Mouse (Mus musculus): Measurements from ENCODE around the gene Rbm47. TPM values are rescaled to one million over a fixed set of nuclear protein-coding genes. Genes with fewer than 3 reads are reported as not detected.

The Rbm47 gene
- polyA plus RNA-seq, 1 experiment = 12.7 TPM

- Histone ChIP-seq H3K27me3 (ENCODE audit: control insufficient read depth, insufficient read depth, low read length) (peaks cover 12% of the 10 kb centered on the region), H3K4me3 (ENCODE audit: control insufficient read depth, insufficient read depth, low read length) (peak overlapping the region; percentile 33), H3K27ac (ENCODE audit: control insufficient read depth, insufficient read depth, low read length) (peak overlapping the region; percentile 12; the same call in 1 of the 2 replicates), H3K4me1 (replicated peaks; ENCODE audit: control insufficient read depth, insufficient read depth, low read length) (peaks cover 25% of the 10 kb centered on the region), H3K36me3 (ENCODE audit: control insufficient read depth, insufficient read depth, low read length) (no peaks in the 10 kb centered on the region)
- TF ChIP-seq CTCF (IDR thresholded peaks at IDR 0.05; ENCODE audit: borderline replicate concordance, control insufficient read depth, extremely low read depth, insufficient read depth, low read length, poor library complexity) = no peak
- no peak for TF ChIP-seq POLR2A (IDR thresholded peaks at IDR 0.05; ENCODE audit: control insufficient read depth, extremely low read depth, insufficient read depth, low read length, poor library complexity)
- peak; percentile 11 for DNase-seq
- under 1% methylated on average over 43 of the region's 43 CpGs for WGBS
These were observed 22.1 kb downstream of the Rbm47 start for GRCm38 (mm10) chr5:66150706-66151300.

GRCm38 (mm10) chr5:66150106-66150705, 22.7 kb downstream of the Rbm47 start:
- peaks cover 12% of the 10 kb centered on the region for H3K27me3 ChIP-seq (ENCODE audit: control insufficient read depth, insufficient read depth, low read length)
- peaks cover 25% of the 10 kb centered on the region for H3K4me1 ChIP-seq (replicated peaks; ENCODE audit: control insufficient read depth, insufficient read depth, low read length)
- no peak for DNase-seq
- H3K27ac ChIP-seq (ENCODE audit: control insufficient read depth, insufficient read depth, low read length) = no peak overlapping the region
- peak overlapping the region; percentile 33; the same call in 1 of the 2 replicates for H3K4me3 ChIP-seq (ENCODE audit: control insufficient read depth, insufficient read depth, low read length)
- WGBS = 6% methylated on average over 18 of the region's 18 CpGs
- no peaks in the 10 kb centered on the region for H3K36me3 ChIP-seq (ENCODE audit: control insufficient read depth, insufficient read depth, low read length)
- no peak for TF ChIP-seq POLR2A (IDR thresholded peaks at IDR 0.05; ENCODE audit: control insufficient read depth, extremely low read depth, insufficient read depth, low read length, poor library complexity)

GRCm38 (mm10) chr5:66149571-66149970, 23.3 kb downstream of the Rbm47 start:
- DNase-seq = no peak
- WGBS = 42% methylated on average over 3 of the region's 3 CpGs
- no peak for TF ChIP-seq CTCF (IDR thresholded peaks at IDR 0.05; ENCODE audit: borderline replicate concordance, control insufficient read depth, extremely low read depth, insufficient read depth, low read length, poor library complexity)
- no peak for TF ChIP-seq POLR2A (IDR thresholded peaks at IDR 0.05; ENCODE audit: control insufficient read depth, extremely low read depth, insufficient read depth, low read length, poor library complexity)
- H3K27ac ChIP-seq (ENCODE audit: control insufficient read depth, insufficient read depth, low read length) = no peak overlapping the region
- H3K4me1 ChIP-seq (replicated peaks; ENCODE audit: control insufficient read depth, insufficient read depth, low read length) = peaks cover 25% of the 10 kb centered on the region
- H3K27me3 ChIP-seq (ENCODE audit: control insufficient read depth, insufficient read depth, low read length) = peaks cover 12% of the 10 kb centered on the region
- H3K4me3 ChIP-seq (ENCODE audit: control insufficient read depth, insufficient read depth, low read length) = no peak overlapping the region
- H3K36me3 ChIP-seq (ENCODE audit: control insufficient read depth, insufficient read depth, low read length) = no peaks in the 10 kb centered on the region

- 84% methylated on average over 2 of the region's 2 CpGs for WGBS
- H3K27ac ChIP-seq (ENCODE audit: control insufficient read depth, insufficient read depth, low read length) = no peak overlapping the region
These were observed 23.8 kb downstream of the Rbm47 start for GRCm38 (mm10) chr5:66149111-66149510.

GRCm38 (mm10) chr5:66147313-66147712, 25.6 kb downstream of the Rbm47 start:
- Histone ChIP-seq H3K4me1 (replicated peaks; ENCODE audit: control insufficient read depth, insufficient read depth, low read length) (peaks cover 13% of the 10 kb centered on the region), H3K4me3 (ENCODE audit: control insufficient read depth, insufficient read depth, low read length) (no peak overlapping the region), H3K27ac (ENCODE audit: control insufficient read depth, insufficient read depth, low read length) (no peak overlapping the region), H3K36me3 (ENCODE audit: control insufficient read depth, insufficient read depth, low read length) (no peaks in the 10 kb centered on the region), H3K27me3 (ENCODE audit: control insufficient read depth, insufficient read depth, low read length) (peaks cover 12% of the 10 kb centered on the region)
- no peak for TF ChIP-seq POLR2A (IDR thresholded peaks at IDR 0.05; ENCODE audit: control insufficient read depth, extremely low read depth, insufficient read depth, low read length, poor library complexity)
- TF ChIP-seq CTCF (IDR thresholded peaks at IDR 0.05; ENCODE audit: borderline replicate concordance, control insufficient read depth, extremely low read depth, insufficient read depth, low read length, poor library complexity) = no peak
- WGBS = 96% methylated on average over 3 of the region's 3 CpGs
- no peak for DNase-seq

More at GRCm38 (mm10) chr5:66149111-66149510, 23.8 kb downstream of the Rbm47 start:
- Histone ChIP-seq H3K4me1 (replicated peaks; ENCODE audit: control insufficient read depth, insufficient read depth, low read length) (peaks cover 25% of the 10 kb centered on the region), H3K36me3 (ENCODE audit: control insufficient read depth, insufficient read depth, low read length) (no peaks in the 10 kb centered on the region), H3K4me3 (ENCODE audit: control insufficient read depth, insufficient read depth, low read length) (no peak overlapping the region), H3K27me3 (ENCODE audit: control insufficient read depth, insufficient read depth, low read length) (peaks cover 12% of the 10 kb centered on the region)
- no peak for DNase-seq
- no peak for TF ChIP-seq POLR2A (IDR thresholded peaks at IDR 0.05; ENCODE audit: control insufficient read depth, extremely low read depth, insufficient read depth, low read length, poor library complexity)
- no peak for TF ChIP-seq CTCF (IDR thresholded peaks at IDR 0.05; ENCODE audit: borderline replicate concordance, control insufficient read depth, extremely low read depth, insufficient read depth, low read length, poor library complexity)

GRCm38 (mm10) chr5:66145583-66145982, 27.3 kb downstream of the Rbm47 start:
- H3K36me3 ChIP-seq (ENCODE audit: control insufficient read depth, insufficient read depth, low read length) = no peaks in the 10 kb centered on the region
- H3K27me3 ChIP-seq (ENCODE audit: control insufficient read depth, insufficient read depth, low read length) = peaks cover 4% of the 10 kb centered on the region
- peaks cover under 1% of the 10 kb centered on the region for H3K4me1 ChIP-seq (replicated peaks; ENCODE audit: control insufficient read depth, insufficient read depth, low read length)
- H3K27ac ChIP-seq (ENCODE audit: control insufficient read depth, insufficient read depth, low read length) = no peak overlapping the region
- H3K4me3 ChIP-seq (ENCODE audit: control insufficient read depth, insufficient read depth, low read length) = no peak overlapping the region
- DNase-seq = no peak
- WGBS = 93% methylated on average over 5 of the region's 5 CpGs
- TF ChIP-seq CTCF (IDR thresholded peaks at IDR 0.05; ENCODE audit: borderline replicate concordance, control insufficient read depth, extremely low read depth, insufficient read depth, low read length, poor library complexity) = no peak
- no peak for TF ChIP-seq POLR2A (IDR thresholded peaks at IDR 0.05; ENCODE audit: control insufficient read depth, extremely low read depth, insufficient read depth, low read length, poor library complexity)

Measured in thymus, adult 2 months (tissue).